Mouse (Mus musculus) spleen, adult 2 months (tissue): ENCODE measurements around the gene Tmem39b.

ENCODE experiments used
- CTCF ChIP-seq: fragments of 200-500 bp; IDR thresholded peaks from 2 replicates; pipeline ENCODE4 v1.5.1; 2011; ENCODE audit warnings: mild to moderate bottlenecking, inconsistent platforms; ENCODE audit not compliant: insufficient read depth, insufficient read length, insufficient replicate concordance; ENCODE audit errors: extremely low read depth
- POLR2A ChIP-seq: fragments of 200-500 bp; IDR thresholded peaks from 2 replicates; pipeline ENCODE4 v1.6.1; 2011; ENCODE audit warnings: low read depth, low read length, inconsistent platforms

GRCm38 (mm10) chr4:129743494-129743893 is 46.9 kb upstream of the Tmem39b start:
- TF ChIP-seq POLR2A, result no peak
- TF ChIP-seq CTCF, result no peak
